Mouse (Mus musculus) limb, embryonic 14.5 days (tissue): ENCODE measurements around the gene Bhlha15. TPM values are rescaled to one million over a fixed set of nuclear protein-coding genes. Genes with fewer than 3 reads are reported as not detected.

Experiments
- ATAC-seq: fragments of 200-750 bp; cut with Nextera tagmentation; 2 replicates; pipeline ENCODE4 v1.8.0; 2017; ENCODE audit warnings: low read depth, moderate number of reproducible peaks, moderate TSS enrichment; ENCODE audit not compliant: low FRiP score
- DNase-seq: peaks from one replicate; pipeline ENCODE4 v3.0.0-alpha.2; 2015; ENCODE audit warnings: low spot score
- H3K27ac ChIP-seq: fragments of 300-500 bp; sonication (generic); replicated peaks from 2 replicates; pipeline ENCODE4 v1.5.1; 2014; ENCODE audit warnings: low read depth, mild to moderate bottlenecking, low read length, moderate library complexity, mixed read lengths
- H3K27me3 ChIP-seq: fragments of 300-500 bp; sonication (generic); 2 replicates; pipeline ENCODE4 v1.6.1; 2014; ENCODE audit warnings: low read length, mixed read lengths; ENCODE audit not compliant: control insufficient read depth, insufficient read depth
- H3K36me3 ChIP-seq: fragments of 300-500 bp; sonication (generic); 2 replicates; pipeline ENCODE4 v1.6.1; 2014; ENCODE audit warnings: mild to moderate bottlenecking, low read length, moderate library complexity, mixed read lengths; ENCODE audit not compliant: control insufficient read depth, insufficient read depth
- H3K4me1 ChIP-seq: fragments of 300-500 bp; sonication (generic); 2 replicates; pipeline ENCODE4 v1.6.1; 2014; ENCODE audit warnings: antibody characterized with exemption, low read length, mixed read lengths; ENCODE audit not compliant: control insufficient read depth, insufficient read depth
- H3K4me2 ChIP-seq: fragments of 300-500 bp; sonication (generic); replicated peaks from 2 replicates; pipeline ENCODE4 v1.6.1; 2014; ENCODE audit warnings: low read depth, mild to moderate bottlenecking, low read length, moderate library complexity; ENCODE audit not compliant: severe bottlenecking
- H3K4me3 ChIP-seq: fragments of 300-500 bp; sonication (generic); replicated peaks from 2 replicates; pipeline ENCODE4 v1.5.1; 2014; ENCODE audit warnings: low read length
- H3K9ac ChIP-seq: fragments of 300-500 bp; sonication (generic); 2 replicates; pipeline ENCODE4 v1.6.1; 2014; ENCODE audit warnings: mild to moderate bottlenecking, low read depth, low read length, moderate library complexity; ENCODE audit not compliant: severe bottlenecking
- H3K9me3 ChIP-seq: fragments of 300-500 bp; sonication (generic); 2 replicates; pipeline ENCODE4 v1.6.1; 2016; ENCODE audit warnings: low read length; ENCODE audit not compliant: control insufficient read depth
- POLR2A ChIP-seq: fragments of 200-500 bp; IDR thresholded peaks from 2 replicates; pipeline ENCODE4 v1.8.0; 2012; ENCODE audit warnings: inconsistent platforms, mild to moderate bottlenecking, moderate library complexity, borderline replicate concordance; ENCODE audit not compliant: insufficient read depth, insufficient read length; ENCODE audit errors: extremely low read depth
- WGBS: fragments of 180-500 bp; shearing (Covaris S2); extraction: QIAGEN DNeasy Blood & Tissue Kit; methylation state at CpG from one replicate; pipeline ENCODE4 v1.1.7; 2014; 5-methylcytosine and 5-hydroxymethylcytosine counted together
- polyA plus RNA-seq, 2 experiments: library from polyadenylated mRNA; depleted of rRNA in 1 of 2; stranded (reverse) in 1 of 2; unstranded in 1 of 2; fragments of >200 nt; fragmentation: Nextera tagmentation in 1 of 2; extraction: Ambion mirVana in 1 of 2; gene quantifications; 2 replicates each; pipeline versions ENCODE4 v1.2.1 to v1.2.3; 2012 to 2014

Gene Bhlha15
- polyA plus RNA-seq, 2 experiments = 0.22 to 0.23 TPM

DNA sequence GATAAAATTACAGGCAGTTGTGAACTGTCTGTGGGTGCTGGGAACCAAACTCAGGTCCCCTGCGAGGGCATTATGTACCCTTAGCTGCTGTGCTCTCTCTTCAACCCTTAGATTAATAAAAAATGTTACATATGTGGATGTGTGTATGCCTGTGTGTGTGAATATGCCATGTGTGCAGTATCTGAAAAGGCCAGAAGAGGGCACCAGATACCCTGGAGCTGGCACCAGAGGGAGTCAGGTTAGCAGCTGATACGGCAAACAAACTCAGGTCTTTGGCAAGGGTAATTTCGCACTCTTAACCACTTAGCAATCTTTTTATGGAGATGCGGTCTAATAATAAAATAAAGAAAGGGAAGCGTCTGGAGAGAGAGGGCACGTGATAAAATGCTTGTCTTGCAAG, 12.3 kb downstream of the Bhlha15 start:
- H3K27me3 ChIP-seq = no peaks in the 10 kb centered on the region
- no peak overlapping the region for H3K4me3 ChIP-seq
- no peak for TF ChIP-seq POLR2A
- no peak overlapping the region for H3K9ac ChIP-seq
- no peak for ATAC-seq
- DNase-seq = no peak
- H3K4me1 ChIP-seq = no peaks in the 10 kb centered on the region
- no peak overlapping the region for H3K4me2 ChIP-seq
- H3K27ac ChIP-seq = no peak overlapping the region
- peaks cover 44% of the 10 kb centered on the region for H3K36me3 ChIP-seq
- WGBS = 95% methylated on average over 6 of the region's 6 CpGs
- H3K9me3 ChIP-seq = 0 out of 2 replicates have a peak, but pooled peaks cover 3% of the 10 kb centered on the region

DNA sequence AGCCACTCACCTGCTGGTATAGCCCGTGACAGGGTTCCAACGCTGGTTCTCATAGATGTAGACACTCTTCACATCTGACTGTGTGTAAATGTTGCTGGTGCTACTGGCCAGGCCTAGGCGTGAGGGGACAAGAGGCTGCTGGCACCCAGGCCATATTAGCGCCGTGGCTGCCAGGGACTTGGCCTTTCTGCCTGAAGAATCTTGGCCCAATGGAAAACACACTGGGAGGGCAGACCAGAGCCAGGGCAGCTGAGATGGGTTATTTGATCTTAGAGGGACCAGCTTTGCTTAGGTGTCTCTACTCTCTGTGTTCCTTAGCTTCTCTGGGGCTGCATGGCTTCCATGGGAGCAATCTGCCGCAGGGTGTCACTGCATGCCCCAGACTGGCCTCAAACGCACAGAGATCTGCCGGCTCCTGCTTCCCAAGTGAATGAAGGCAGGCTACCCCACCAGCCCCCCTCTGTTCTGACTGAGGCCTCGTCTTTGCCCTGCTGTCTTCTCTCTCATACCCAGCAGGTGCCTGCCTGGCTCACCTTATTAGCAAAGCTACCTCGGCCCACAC, 13.4 kb downstream of the Bhlha15 start:
- Histone ChIP-seq H3K4me1 (no peaks in the 10 kb centered on the region), H3K4me2 (no peak overlapping the region), H3K27me3 (no peaks in the 10 kb centered on the region), H3K9me3 (0 out of 2 replicates have a peak, but pooled peaks cover 3% of the 10 kb centered on the region), H3K27ac (no peak overlapping the region), H3K36me3 (peaks cover 48% of the 10 kb centered on the region), H3K9ac (no peak overlapping the region), H3K4me3 (no peak overlapping the region)
- TF ChIP-seq POLR2A = no peak
- no peak for DNase-seq
- 87% methylated on average over 10 of the region's 10 CpGs for WGBS
- ATAC-seq = no peak

DNA sequence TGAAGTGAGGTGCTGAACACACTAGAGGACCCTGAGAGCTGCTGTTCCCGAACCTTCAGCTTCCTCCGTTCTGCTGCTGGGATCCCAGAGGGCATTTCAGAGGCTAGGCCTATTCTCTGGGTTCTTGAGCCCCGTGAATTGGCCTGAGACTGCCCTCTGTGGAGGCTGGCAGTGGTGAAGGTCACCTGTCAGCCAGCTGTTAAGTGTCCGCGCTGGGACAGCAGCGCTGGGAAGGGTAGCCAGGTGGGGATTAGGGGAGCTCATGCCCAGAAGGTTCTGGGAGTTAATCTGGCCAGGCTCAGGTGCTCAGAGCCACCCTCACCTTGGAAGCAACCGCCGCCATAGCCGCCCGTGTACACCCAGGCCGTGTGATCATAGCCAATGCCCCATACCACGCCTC, 14.2 kb downstream of the Bhlha15 start:
- Histone ChIP-seq H3K27me3 (no peaks in the 10 kb centered on the region), H3K9ac (no peak overlapping the region), H3K27ac (no peak overlapping the region), H3K9me3 (0 out of 2 replicates have a peak, but pooled peaks cover 3% of the 10 kb centered on the region), H3K4me1 (no peaks in the 10 kb centered on the region), H3K4me2 (no peak overlapping the region), H3K4me3 (no peak overlapping the region), H3K36me3 (peaks cover 51% of the 10 kb centered on the region)
- 88% methylated on average over 12 of the region's 12 CpGs for WGBS
- ATAC-seq (no peak), DNase-seq (no peak)
- TF ChIP-seq POLR2A = no peak

DNA sequence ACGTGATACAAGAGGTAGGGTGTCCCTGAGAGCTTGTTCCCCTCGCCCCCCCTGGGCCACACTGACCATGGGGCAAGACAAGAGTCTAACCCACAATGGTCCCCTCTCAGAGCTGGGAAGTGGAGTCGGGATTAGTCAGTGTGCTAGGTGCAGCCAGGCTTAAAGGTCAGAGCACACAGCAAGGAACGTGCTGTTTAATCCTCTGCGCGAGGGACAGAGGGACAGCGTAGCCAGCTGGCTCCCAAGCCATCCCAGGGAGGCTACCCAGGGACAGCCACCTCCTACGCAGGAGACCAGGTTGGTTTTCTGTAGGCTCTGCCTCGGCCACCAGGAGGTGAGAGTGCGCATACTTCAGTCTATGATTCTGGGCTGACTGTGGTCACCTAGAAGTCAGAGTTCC, 14.8 kb downstream of the Bhlha15 start:
- TF ChIP-seq POLR2A = no peak
- DNase-seq (no peak), ATAC-seq (no peak)
- 0 out of 2 replicates have a peak, but pooled peaks cover 3% of the 10 kb centered on the region for H3K9me3 ChIP-seq
- H3K27me3 ChIP-seq = no peaks in the 10 kb centered on the region
- H3K36me3 ChIP-seq = peaks cover 56% of the 10 kb centered on the region
- no peak overlapping the region for H3K4me3 ChIP-seq
- H3K4me1 ChIP-seq = no peaks in the 10 kb centered on the region
- WGBS = 86% methylated on average over 10 of the region's 10 CpGs
- no peak overlapping the region for H3K27ac ChIP-seq
- no peak overlapping the region for H3K4me2 ChIP-seq
- no peak overlapping the region for H3K9ac ChIP-seq

DNA sequence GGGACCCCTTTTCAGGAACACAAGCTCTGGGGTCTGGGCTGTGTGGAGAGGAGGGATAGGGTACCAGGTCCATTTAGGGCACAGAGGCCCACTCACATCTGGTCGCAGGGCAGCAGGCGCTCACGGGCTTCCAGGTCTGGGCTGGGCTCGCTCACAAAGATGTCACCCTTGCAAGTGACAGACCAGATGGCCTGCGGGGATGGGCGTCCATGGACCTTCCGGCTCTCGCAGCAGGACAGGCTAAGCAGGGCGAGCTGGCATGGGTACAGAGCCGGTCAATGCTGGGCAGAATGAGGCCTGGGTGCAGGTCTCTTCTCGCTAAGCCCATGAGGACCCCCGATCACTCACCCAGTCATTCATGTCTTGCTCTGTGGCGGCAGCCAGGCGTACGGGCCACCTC, 16.0 kb downstream of the Bhlha15 start:
- no peak overlapping the region for H3K9ac ChIP-seq
- H3K27ac ChIP-seq = no peak overlapping the region
- H3K4me3 ChIP-seq = no peak overlapping the region
- no peaks in the 10 kb centered on the region for H3K4me1 ChIP-seq
- TF ChIP-seq POLR2A = no peak
- H3K4me2 ChIP-seq = no peak overlapping the region
- DNase-seq (no peak), ATAC-seq (no peak)
- 0 out of 2 replicates have a peak, but pooled peaks cover 3% of the 10 kb centered on the region for H3K9me3 ChIP-seq
- 86% methylated on average over 15 of the region's 15 CpGs for WGBS
- H3K36me3 ChIP-seq = peaks cover 58% of the 10 kb centered on the region
- H3K27me3 ChIP-seq = no peaks in the 10 kb centered on the region
